Mouse (Mus musculus): ENCODE data around the gene Tmem266.

The Tmem266 gene

GRCm38 (mm10) chr9:55326515-55327233 is at the start of gene Tmem266, which contains the start of gene Nrg4:
Gene Tmem266 (plus strand): TSS chr9:55326913.
Gene Nrg4 (minus strand): TSS chr9:55326844.
- peak in 1 of 2 experiments; percentile 1 for DNase-seq (ENCODE audit: low read depth in 1 of 2, low spot score in 2 of 2)

GRCm38 (mm10) chr9:55277562-55277961 is 49.2 kb upstream of the Tmem266 start:
- DNase-seq (ENCODE audit: low read depth in 1 of 2, low spot score in 2 of 2): no peak

DNA sequence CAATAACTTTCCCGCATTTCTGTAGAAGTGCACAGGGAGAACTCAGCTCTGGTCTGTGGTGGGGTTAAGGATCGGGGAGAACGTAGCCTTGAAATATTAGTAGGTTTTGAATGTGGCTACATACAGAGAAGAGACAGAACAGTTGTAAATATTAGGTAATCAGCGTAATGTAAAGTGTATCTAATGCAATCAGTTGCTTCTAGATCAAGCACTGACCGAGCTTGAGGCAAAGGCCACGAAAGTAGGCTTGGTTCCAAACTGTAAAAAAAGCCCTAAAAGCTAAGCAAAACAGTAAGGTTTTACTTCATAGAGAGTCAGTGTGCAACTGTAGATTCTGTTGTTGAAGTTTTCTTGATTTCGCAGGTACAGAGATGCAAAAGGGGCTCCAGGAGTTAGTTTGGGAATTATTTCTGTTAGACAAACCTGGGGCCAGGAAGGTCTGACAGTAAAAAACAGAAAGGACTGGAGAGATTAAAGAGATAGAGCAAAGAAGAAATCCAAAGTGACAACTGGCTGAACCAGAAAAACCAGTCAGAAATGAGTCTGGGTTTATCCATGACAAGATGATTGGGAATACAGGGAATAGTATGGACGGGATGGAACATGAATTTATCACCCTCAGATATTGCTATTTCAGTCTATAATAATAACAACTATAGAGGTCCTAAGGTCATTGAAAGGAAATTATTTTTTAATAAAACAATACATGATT is 47.4 kb upstream of the Tmem266 start:
- no peak for DNase-seq (ENCODE audit: low read depth in 1 of 2, low spot score in 2 of 2)

DNA sequence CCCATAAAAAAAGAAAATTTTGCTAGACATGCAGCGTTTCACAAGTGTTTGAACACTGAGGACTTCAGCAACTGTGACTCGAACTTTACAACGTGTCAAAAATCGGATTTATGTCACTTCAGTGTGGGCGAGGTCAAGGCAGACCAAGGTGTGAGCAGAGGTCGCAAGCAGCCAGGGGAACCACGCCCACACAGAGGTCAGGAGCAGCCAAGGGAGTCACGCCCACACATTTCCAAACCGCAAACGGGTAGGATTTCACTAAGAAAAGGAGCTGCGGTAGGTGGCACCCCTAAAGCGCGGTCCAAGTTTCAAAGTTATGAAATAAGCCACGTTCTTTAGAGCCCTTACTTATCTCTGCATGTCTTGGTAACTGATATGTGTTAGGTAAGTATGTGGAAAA is 43.2 kb upstream of the Tmem266 start:
- peak; percentile 7 to 31 for DNase-seq (ENCODE audit: low read depth in 1 of 2, low spot score in 2 of 2)

DNA sequence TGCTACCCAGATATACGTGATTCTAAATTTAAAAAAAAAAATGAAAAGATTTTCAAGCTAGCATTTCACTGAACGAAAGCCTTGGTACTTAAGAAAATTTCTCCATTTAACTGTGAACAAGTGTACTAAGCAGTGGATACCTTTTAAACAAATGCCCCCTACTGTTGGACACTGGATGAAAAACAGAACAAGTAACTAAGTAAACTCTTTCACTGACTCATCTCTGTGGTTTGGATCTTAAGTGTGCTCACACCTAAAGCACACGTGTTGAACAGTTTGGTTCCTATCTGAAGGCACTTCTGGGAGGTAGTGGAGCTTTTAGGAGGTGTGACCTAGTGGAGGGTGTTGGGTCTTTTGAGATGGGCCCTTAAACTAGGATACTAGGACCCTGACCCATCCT is 41.5 kb upstream of the Tmem266 start:
- DNase-seq (ENCODE audit: low read depth in 1 of 2, low spot score in 2 of 2): no peak

- DNase-seq (ENCODE audit: low read depth in 1 of 2, low spot score in 2 of 2): no peak
Measured at GRCm38 (mm10) chr9:55289475-55290198, 37.1 kb upstream of the Tmem266 start.

DNA sequence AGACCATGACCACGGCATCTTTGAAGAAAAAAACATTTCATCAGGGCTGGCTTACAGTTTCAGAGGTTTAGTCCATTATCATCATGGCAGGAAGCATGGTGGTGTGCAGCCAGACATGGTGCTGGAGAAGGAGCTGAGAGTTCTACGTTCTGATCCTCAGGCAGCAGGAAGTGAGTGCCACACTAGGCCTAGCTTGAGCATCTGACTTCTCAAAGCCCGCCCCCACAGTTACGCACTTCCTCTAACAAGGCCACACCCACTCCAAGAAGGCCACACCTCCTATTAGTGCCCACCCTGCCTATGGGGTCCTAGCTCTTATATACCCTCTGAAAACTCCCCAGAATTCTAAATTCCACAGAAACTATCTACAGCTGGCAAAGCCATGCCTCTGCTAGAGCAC is 34.7 kb upstream of the Tmem266 start:
- no peak for DNase-seq (ENCODE audit: low read depth in 1 of 2, low spot score in 2 of 2)

GRCm38 (mm10) chr9:55296221-55296620 is 30.5 kb upstream of the Tmem266 start:
- DNase-seq (ENCODE audit: low read depth in 1 of 2, low spot score in 2 of 2): peak in 1 of 2 experiments; percentile 74

GRCm38 (mm10) chr9:55307066-55307465 is 19.6 kb upstream of the Tmem266 start:
- DNase-seq (ENCODE audit: low read depth in 1 of 2, low spot score in 2 of 2): no peak

DNA sequence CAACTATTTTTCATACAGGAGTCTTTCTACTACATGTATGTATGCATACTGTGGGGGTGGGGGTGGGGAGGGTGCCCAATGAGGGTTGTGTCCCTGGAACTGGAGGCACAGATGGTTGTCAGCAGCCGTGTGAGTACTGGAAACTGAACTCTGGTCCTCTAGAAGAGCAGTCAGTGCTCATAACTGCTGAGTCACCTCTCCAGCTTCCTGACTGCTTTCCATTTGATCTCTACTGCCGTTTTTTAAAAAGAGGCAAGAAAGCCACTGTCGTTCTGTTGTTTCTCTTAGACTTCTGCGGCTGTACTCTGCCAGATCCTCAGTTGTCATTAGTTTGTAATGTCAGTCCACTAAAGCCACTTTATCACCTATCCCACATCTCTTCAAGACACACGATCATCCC is 19.2 kb upstream of the Tmem266 start:
- no peak for DNase-seq (ENCODE audit: low read depth in 1 of 2, low spot score in 2 of 2)

DNA sequence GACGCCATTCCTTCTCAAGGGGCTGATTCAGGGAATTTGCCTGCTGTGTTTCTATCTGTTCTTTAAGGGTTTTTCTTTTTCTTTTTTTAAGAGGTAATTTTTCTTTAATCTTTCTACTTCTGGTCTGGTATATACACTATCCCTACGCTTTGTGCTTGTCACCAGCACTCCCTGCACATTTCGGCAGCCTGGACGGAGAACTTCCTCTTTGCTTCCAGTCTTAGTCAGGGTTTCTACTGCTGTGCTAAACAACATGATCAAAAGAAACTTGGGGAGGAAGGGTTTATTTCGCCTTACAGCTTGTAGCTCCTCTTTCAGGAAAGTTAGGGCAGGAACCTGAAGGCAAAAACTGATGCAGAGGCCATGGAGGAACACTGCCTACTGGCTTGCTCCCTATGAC is 18.3 kb upstream of the Tmem266 start:
- no peak for DNase-seq (ENCODE audit: low read depth in 1 of 2, low spot score in 2 of 2)

DNA sequence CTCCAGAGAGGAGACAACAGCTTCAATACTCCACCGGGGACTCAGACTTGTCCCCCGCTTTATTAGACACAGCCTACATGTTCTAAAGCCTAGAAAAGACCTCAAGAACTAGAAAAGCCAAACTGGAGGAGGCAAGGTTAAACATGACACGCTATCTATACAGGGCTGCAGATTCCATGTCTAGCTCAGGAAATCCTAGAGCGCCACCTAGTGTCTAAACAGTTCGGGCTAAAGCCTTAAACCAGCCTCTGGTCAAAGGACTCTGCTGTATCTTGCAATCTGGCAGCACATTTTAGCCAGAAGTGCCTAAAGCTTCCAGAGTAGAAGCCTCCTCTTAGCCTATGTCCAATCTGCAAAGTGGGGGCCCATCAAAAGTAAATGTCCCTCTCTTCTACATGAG is 15.2 kb upstream of the Tmem266 start:
- DNase-seq (ENCODE audit: low read depth in 1 of 2, low spot score in 2 of 2): peak in 1 of 2 experiments; percentile 62

GRCm38 (mm10) chr9:55313619-55314261 is 13.0 kb upstream of the Tmem266 start:
- DNase-seq (ENCODE audit: low read depth in 1 of 2, low spot score in 2 of 2): no peak

GRCm38 (mm10) chr9:55322641-55323040 is 4.1 kb upstream of the Tmem266 start:
- DNase-seq (ENCODE audit: low read depth in 1 of 2, low spot score in 2 of 2): no peak

GRCm38 (mm10) chr9:55324085-55324484 is 2.6 kb upstream of the Tmem266 start:
- DNase-seq (ENCODE audit: low read depth in 1 of 2, low spot score in 2 of 2): no peak

DNA sequence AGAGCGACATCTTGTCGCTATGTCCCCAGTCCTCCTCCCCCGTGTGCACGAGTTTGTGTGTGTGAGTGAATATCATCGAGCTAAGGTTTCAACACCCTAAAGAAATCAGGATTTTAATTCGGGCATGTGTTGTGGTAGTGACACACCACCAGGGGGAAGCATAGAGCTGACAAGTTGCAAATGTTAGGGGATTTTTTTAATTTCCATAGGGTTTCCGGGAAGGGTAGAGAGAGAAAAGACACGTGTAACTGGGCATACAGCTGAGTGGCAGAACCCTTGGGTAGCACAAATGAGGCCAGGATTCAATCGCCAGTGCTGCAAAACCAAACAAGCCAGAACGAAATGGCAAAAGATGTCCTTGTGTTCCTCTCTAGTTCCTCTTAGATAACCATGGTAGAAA is 2.2 kb upstream of the Tmem266 start:
- DNase-seq (ENCODE audit: low read depth in 1 of 2, low spot score in 2 of 2): no peak

GRCm38 (mm10) chr9:55325061-55325460 is 1.7 kb upstream of the Tmem266 start:
- DNase-seq (ENCODE audit: low read depth in 1 of 2, low spot score in 2 of 2): no peak

- no peak for DNase-seq (ENCODE audit: low read depth in 1 of 2, low spot score in 2 of 2)
Measured at GRCm38 (mm10) chr9:55325564-55326514, 874 bp upstream of the Tmem266 start.

DNA sequence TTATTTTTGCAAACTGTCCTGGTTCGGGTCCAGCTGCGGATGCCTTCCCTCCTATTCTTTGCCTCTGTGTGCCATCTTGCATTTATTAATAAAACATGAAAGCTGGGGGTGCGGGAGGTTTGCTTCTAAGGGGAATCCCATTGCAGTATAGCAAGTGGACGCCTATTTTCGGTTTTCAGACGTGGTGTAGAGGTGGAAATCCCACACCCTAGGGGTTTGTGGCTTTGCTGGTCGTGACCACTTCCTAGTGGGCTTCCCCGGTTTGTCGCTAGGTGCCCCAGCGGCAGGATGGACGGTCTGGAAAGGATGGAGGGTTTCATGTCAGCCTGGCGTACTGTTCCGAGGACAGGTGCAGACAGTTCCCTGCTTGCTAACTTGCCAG is 512 bp downstream of the Tmem266 start:
- peak in 1 of 2 experiments; percentile 4 for DNase-seq (ENCODE audit: low read depth in 1 of 2, low spot score in 2 of 2)

DNA sequence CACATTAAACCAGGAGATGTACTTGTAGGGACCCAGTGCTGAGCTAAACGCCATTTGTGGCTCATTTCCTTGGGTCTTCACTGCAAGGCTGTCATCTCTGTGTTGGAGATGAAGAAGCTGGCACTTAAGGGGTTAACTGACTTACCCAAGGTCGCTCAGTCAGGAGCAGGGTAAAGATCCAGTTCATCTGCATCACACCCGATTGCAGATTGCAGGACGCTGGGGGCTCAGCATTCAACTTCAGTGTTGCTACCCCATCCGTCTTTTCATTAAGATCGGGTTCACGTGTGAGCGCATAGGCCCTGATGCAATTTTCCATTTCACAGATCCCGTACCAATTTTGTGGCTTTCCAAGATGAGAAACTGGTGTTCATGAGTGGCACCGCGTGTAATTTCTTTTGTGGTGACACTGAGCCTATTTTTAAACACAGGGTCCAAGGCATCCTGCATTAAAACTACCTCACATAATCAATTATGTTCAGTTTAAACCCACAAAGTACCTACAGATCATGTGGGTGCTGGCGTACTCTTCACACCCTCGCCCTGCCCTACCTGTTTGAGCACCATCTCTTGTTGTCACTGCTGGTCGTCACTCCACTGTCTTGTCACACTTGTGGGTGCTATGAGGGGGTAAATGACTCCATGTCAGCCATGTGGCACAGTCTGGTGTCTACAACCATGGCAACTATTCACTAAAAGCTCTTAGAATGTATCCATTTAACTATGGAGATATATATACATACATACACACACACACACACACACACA is 1.6 kb downstream of the Tmem266 start:
- DNase-seq (ENCODE audit: low read depth in 1 of 2, low spot score in 2 of 2): no peak
